Mouse (Mus musculus): ENCODE results near the gene Sh3tc1. TPM values are rescaled to one million over a fixed set of nuclear protein-coding genes. Genes with fewer than 3 reads are reported as not detected.

Gene Sh3tc1
- total RNA-seq, 2 experiments from 2014 or later = 2.7 to 3.0 TPM

DNA sequence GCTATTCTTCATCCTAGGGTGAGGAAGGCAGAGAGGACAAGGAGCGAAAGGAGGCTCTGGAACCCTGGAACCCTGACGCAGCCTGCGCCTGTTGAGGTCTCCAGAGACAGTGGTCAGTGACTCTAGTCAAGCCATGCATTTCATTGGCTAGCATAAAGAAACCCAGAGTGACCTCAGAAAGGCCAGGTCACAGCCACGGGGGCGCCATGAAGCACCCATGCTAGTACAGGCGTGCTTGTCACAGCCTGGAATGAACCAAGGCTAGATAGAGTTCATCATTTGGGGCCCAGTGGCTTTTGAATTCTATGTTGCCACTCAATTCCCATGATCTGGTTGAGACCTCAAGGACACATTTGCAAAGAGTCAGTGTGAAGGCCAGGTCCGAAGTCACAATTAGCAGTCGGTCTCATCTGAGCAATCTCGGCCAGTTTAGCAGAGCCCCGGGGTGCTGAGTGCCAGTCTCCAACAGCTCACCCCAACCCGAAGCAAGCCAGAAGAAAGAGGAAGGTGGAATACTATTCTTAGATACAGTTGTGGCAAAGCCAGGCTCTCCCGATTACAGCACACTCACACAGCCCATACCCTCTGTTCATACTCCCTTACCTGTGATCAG lies 11.3 kb downstream of the Sh3tc1 start:
- no peak for DNase-seq (ENCODE audit: low spot score in 2 of 2)
- intact Hi-C loops (cut with DNase I) = no loop called here

GRCm38 (mm10) chr5:35727447-35727846 lies 12.3 kb downstream of the Sh3tc1 start:
- DNase-seq (ENCODE audit: low spot score in 2 of 2) = no peak
- intact Hi-C loops (cut with DNase I) = no loop called here

- intact Hi-C loops (cut with DNase I) = no loop called here
- DNase-seq (ENCODE audit: low spot score in 2 of 2) = no peak
Measured at GRCm38 (mm10) chr5:35725840-35726239, 13.9 kb downstream of the Sh3tc1 start.

GRCm38 (mm10) chr5:35723900-35724299 lies 15.9 kb downstream of the Sh3tc1 start:
- DNase-seq (ENCODE audit: low spot score in 2 of 2) = no peak
- intact Hi-C loops (cut with DNase I) = no loop called here

- intact Hi-C loops (cut with DNase I) = no loop called here
Measured at GRCm38 (mm10) chr5:35722654-35723053, 17.1 kb downstream of the Sh3tc1 start.

DNA sequence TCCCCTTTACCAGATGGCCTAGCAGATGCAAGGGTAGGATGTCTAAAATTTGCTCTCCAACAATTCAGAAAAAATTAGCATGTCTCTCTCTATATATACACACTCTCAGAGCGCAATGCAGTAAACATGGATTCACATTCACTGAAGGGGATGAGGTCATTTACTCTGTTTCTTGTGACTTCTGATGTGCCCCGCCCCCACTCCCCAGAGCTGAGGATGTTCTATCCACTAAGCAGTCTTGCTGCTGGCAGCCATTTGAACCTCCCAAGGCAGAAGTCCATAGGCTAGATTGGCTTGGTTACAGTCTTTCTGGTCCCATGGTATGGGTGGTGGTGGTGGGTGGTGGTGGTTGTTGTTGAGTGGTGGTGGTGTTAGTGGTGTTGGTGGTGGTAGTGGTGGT lies 17.9 kb downstream of the Sh3tc1 start:
- DNase-seq (ENCODE audit: low spot score in 2 of 2) = peak in 1 of 2 experiments; percentile 25
- intact Hi-C loops (cut with DNase I) = no loop called here

More at GRCm38 (mm10) chr5:35722654-35723053, 17.1 kb downstream of the Sh3tc1 start:
- no peak for DNase-seq (ENCODE audit: low spot score in 2 of 2)

GRCm38 (mm10) chr5:35719880-35720279 lies 19.9 kb downstream of the Sh3tc1 start:
- intact Hi-C loops (cut with DNase I) = loop anchor here (5.0 kb wide), 1 partner anchor 37 kb away; the partner anchor contains the start of gene Ablim2
- DNase-seq (ENCODE audit: low spot score in 2 of 2) = peak in 1 of 2 experiments; percentile 46

DNA sequence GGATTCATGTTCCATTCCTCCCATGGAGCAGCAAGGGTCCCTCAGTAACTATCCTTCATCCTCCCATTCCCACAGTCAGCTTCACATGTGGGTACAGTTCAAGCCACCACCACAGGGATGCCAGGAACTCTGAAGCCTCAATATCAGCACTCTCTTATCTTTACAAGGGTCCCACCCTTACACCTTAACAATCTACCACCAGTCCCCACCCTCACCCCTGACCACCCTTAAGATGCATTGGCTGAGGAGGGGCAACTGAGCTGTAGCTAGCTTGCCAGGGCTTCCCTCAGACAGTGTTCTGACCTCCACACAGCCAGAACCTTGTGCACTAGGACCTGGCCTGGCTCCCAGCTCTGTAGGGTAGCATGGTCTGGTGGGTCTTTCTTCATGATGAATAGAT lies 20.4 kb downstream of the Sh3tc1 start:
- no peak for DNase-seq (ENCODE audit: low spot score in 2 of 2)
- intact Hi-C loops (cut with DNase I) = loop anchor here (5.0 kb wide), 1 partner anchor 38 kb away; the partner anchor contains the start of gene Ablim2

DNA sequence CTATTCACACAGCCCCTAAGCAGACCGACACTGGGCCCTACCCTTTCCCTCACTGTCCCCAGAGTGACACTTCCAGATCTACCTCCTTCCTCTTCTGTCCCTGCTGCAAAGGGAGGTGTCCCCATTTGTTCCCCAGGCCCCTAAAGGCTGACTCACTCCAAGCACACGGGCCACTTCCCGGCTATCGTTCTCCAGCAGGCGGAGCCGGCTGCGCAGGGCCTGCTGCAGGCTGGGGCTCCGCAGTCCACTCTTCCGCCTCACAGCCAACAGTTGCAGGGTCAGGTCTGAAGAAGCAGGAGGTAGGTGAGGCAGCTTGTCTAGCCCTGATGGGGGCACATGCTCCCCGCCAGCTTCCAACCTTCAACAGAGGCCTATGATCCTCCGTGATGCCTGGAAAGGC lies 21.0 kb downstream of the Sh3tc1 start:
- DNase-seq (ENCODE audit: low spot score in 2 of 2) = no peak
- intact Hi-C loops (cut with DNase I) = loop anchor here (5.0 kb wide), 1 partner anchor 38 kb away; the partner anchor contains the start of gene Ablim2

- intact Hi-C loops (cut with DNase I) = loop anchor here (5.0 kb wide), 1 partner anchor 39 kb away; the partner anchor contains the start of gene Ablim2
- DNase-seq (ENCODE audit: low spot score in 2 of 2) = peak; percentile 27 to 52
Measured at GRCm38 (mm10) chr5:35717946-35718345, 21.8 kb downstream of the Sh3tc1 start.

- intact Hi-C loops (cut with DNase I) = loop anchor here (5.0 kb wide), 1 partner anchor 40 kb away; the partner anchor contains the start of gene Ablim2
Measured at GRCm38 (mm10) chr5:35717455-35717854, 22.3 kb downstream of the Sh3tc1 start.

DNA sequence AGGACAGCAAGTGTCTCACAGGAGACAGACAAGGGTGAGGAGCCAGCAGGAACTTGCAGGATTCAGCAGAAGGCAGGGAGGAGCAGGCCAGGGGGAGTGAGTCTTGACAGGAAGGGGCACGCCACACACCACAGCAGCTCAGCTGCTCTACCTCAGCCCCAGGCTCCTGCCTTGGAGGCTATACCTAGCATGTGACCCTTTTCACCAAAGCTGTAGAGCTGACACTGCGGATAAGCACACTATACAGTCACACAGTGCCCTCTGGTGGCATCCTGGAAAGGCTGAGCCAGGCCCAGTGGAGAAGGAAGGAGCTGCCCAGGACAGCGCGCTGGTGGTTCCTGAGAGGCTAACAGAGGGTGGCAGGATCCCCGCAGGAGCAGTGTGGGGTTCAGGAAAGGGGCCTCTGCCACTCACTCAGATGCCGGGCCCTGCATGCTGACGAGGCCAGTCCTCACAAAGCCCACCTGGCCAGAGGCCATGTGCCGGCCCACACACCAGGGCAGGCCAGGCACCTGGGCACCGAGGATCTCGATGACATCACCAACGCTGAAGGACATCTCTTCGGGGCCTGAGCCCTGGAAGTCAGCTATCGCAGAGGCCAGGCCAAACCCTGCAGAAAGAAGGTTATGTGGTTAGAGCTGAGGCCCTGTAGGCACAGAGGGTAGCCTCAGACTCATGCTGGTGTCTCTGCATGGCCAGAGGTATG lies 26.0 kb downstream of the Sh3tc1 start:
- intact Hi-C loops (cut with DNase I) = loop anchor here (2.0 to 5.0 kb wide), 2 partner anchors 119 to 192 kb away; no protein-coding TSS in a partner anchor
- peak; percentile 69 to 72 for DNase-seq (ENCODE audit: low spot score in 2 of 2)

More at GRCm38 (mm10) chr5:35717455-35717854, 22.3 kb downstream of the Sh3tc1 start:
- DNase-seq (ENCODE audit: low spot score in 2 of 2) = no peak

DNA sequence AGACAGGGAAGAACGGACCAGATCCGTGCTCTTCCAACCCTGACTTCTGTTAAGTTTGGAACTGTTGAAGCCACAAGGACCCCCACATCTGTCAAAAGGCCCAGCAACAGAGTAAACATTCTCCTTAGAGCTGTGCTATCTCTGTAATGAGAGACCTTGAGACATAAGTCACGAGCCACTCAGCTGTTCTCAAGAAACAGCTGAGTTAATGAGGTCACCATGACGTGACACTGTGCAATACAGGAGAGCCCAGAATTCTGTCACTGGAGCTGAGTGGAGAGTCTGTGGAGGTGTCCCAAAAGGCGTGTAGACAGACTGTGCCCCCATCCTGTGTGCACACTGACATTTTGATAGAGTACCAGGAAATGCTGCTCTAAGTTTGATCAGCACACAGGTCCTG lies 27.3 kb downstream of the Sh3tc1 start:
- DNase-seq (ENCODE audit: low spot score in 2 of 2) = no peak
- intact Hi-C loops (cut with DNase I) = loop anchor here (2.0 to 5.0 kb wide), 2 partner anchors 118 to 190 kb away; no protein-coding TSS in a partner anchor

DNA sequence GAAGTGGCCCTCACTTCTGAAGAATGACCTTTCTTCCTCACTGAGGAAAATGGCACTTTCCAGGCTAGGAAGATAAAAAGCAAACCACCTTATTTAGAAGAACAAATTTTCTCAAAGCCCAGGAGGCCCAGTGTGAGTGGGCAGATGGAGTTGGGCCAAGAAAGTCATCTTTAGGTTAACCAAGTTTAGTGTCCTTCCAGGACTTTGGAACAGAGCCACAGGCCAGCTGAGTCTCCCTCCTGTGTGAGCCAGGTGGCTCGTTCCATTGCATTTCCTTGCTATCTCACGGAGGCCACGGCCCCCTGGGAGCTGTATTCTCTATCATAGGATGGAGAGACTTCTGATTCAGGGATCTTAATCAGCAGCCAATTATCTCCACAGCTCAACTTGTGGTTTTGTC lies 28.9 kb downstream of the Sh3tc1 start:
- intact Hi-C loops (cut with DNase I) = loop anchor here (5.0 kb wide), 1 partner anchor 189 kb away; no protein-coding TSS in a partner anchor
- DNase-seq (ENCODE audit: low spot score in 2 of 2) = no peak

DNA sequence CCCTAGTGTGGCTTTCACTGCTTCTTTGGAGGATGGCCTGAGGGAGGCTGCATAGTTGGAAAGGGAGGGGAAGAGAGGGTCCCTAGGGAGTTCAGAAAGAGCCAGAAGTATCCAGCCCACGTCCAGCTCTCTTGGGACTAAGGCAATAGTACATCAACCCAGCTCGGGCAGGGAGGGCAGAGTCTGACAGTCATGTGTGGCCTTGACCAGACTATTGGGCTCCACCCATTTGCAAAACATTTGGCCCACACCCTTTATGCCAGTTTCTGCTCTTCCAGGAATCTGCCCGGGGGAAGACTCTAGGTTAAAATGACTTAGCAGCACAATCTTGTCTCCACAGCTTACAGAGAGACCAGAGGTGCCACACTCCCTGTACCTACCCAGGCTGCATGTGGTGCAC lies 29.3 kb downstream of the Sh3tc1 start:
- DNase-seq (ENCODE audit: low spot score in 2 of 2) = no peak
- intact Hi-C loops (cut with DNase I) = loop anchor here (5.0 kb wide), 1 partner anchor 188 kb away; no protein-coding TSS in a partner anchor

- intact Hi-C loops (cut with DNase I) = no loop called here
- DNase-seq (ENCODE audit: low spot score in 2 of 2) = no peak
Measured at GRCm38 (mm10) chr5:35705411-35705810, 34.4 kb downstream of the Sh3tc1 start.

GRCm38 (mm10) chr5:35703814-35704213 lies 36.0 kb downstream of the Sh3tc1 start:
- intact Hi-C loops (cut with DNase I) = no loop called here
- DNase-seq (ENCODE audit: low spot score in 2 of 2) = no peak

DNA sequence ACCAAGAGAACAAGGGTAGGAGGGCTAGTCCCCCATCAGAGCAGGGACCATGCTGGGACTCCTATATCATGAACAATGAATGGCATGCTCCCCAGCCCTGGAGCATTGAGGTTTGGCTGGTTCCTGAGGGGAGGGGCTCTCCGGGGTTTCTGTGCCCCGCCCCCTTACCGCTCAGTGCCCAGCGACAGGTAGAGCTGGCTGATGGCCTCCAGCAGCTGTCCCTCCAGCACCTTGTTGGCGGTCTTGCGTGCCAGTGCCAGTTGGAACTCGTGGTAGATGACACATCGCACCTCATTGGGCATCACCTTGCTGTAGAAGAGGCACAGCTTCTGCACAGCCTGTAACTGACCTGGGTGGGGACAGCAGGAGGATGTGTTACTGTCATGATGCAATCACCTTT lies 36.6 kb downstream of the Sh3tc1 start:
- intact Hi-C loops (cut with DNase I) = no loop called here
- no peak for DNase-seq (ENCODE audit: low spot score in 2 of 2)

- intact Hi-C loops (cut with DNase I) = no loop called here
- DNase-seq (ENCODE audit: low spot score in 2 of 2) = no peak
Measured at GRCm38 (mm10) chr5:35702582-35703140, 37.1 kb downstream of the Sh3tc1 start.

GRCm38 (mm10) chr5:35701042-35701441 lies 38.7 kb downstream of the Sh3tc1 start:
- intact Hi-C loops (cut with DNase I) = loop anchor here (1.0 kb wide), 1 partner anchor 54 kb away; no protein-coding TSS in a partner anchor
- peak; percentile 68 to 78 for DNase-seq (ENCODE audit: low spot score in 2 of 2)

Data from left cerebral cortex, postnatal 25 days (tissue).